Mouse (Mus musculus): ENCODE measurements around the gene Adal. TPM values are rescaled to one million over a fixed set of nuclear protein-coding genes. Genes with fewer than 3 reads are reported as not detected.

Adal gene
- 34.4 TPM for polyA plus RNA-seq (2014; fragmentation: Illumina TruSeq; extraction: RNeasy Lipid Tissue Mini Kit (QIAGEN cat#74804); ENCODE audit: low read depth, low replicate concordance)

GRCm38 (mm10) chr2:121140018-121140882, at the start of gene Adal, which contains the start of gene Lcmt2:
Gene Adal, plus strand, starts transcription at chr2:121140428.
Gene Lcmt2, minus strand, starts transcription at chr2:121140653.

GRCm38 (mm10) chr2:121109695-121110094, 30.5 kb upstream of the Adal start, which contains the start of gene Tgm7:
Gene Tgm7, minus strand, starts transcription at chr2:121109795.

GRCm38 (mm10) chr2:121170481-121170971, 30.3 kb downstream of the Adal start, which contains the start of gene Tubgcp4:
Gene Tubgcp4, plus strand, starts transcription at chr2:121170654.

DNA sequence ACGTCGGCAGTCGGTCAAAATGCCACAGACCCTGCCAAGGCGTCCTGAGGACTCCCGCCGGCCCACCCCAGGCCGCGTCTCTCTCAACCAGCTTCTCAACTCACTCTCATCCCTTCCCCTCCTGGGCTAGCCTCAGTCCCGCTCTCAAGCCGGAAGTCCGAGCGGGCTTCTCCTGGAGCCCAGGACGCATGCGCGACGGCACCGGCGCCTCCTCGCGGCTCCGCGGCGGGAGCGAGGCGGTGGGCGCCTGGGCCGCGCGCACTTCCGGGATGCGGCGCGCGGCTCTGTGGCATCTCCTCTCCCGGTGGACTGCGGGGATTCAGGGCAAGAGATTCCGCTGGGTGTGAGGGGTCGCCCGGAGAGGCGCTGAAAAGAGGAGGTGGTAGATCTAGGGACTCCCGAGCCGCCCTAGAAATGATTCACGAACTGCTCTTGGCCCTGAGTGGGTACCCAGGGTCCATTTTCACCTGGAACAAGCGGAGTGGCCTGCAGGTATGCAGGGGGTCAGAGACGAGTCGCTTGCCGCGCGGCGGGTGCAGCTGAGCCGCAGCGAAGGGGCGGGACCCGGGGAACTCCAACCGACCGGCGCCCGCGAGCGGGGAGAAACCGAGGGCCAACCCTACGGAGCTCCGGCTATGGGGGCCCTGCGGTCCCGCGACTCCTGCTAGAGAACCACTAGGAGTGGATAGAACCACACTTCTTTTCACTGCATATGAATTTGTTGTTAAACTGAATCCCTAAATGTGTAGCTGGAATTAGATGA, 30.9 kb downstream of the Adal start, which contains the start of gene Zscan29:
TSS of gene Zscan29 (minus strand) at position 146 of the 763 bp plus-strand sequence.

Other genes with a start within 250 kb of the Adal start
- gene Ubr1, start 169.7 kb upstream of the Adal start, polyA plus RNA-seq (2014; fragmentation: Illumina TruSeq; extraction: RNeasy Lipid Tissue Mini Kit (QIAGEN cat#74804); ENCODE audit: low read depth, low replicate concordance), result 37.2 TPM
- 42.8 TPM for gene Tmem62, start 163.4 kb upstream of the Adal start, polyA plus RNA-seq (2014; fragmentation: Illumina TruSeq; extraction: RNeasy Lipid Tissue Mini Kit (QIAGEN cat#74804); ENCODE audit: low read depth, low replicate concordance)
- gene Ccndbp1, start 132.0 kb upstream of the Adal start, polyA plus RNA-seq (2014; fragmentation: Illumina TruSeq; extraction: RNeasy Lipid Tissue Mini Kit (QIAGEN cat#74804); ENCODE audit: low read depth, low replicate concordance), result 57.0 TPM
- gene Epb42, start 103.4 kb upstream of the Adal start, polyA plus RNA-seq (2014; fragmentation: Illumina TruSeq; extraction: RNeasy Lipid Tissue Mini Kit (QIAGEN cat#74804); ENCODE audit: low read depth, low replicate concordance), result 1.9 TPM
- not detected for gene Tgm5, start 54.6 kb upstream of the Adal start, polyA plus RNA-seq (2014; fragmentation: Illumina TruSeq; extraction: RNeasy Lipid Tissue Mini Kit (QIAGEN cat#74804); ENCODE audit: low read depth, low replicate concordance)
- not detected for gene Tgm7, start 30.6 kb upstream of the Adal start, polyA plus RNA-seq (2014; fragmentation: Illumina TruSeq; extraction: RNeasy Lipid Tissue Mini Kit (QIAGEN cat#74804); ENCODE audit: low read depth, low replicate concordance)
- gene Lcmt2, start 225 bp downstream of the Adal start, polyA plus RNA-seq (2014; fragmentation: Illumina TruSeq; extraction: RNeasy Lipid Tissue Mini Kit (QIAGEN cat#74804); ENCODE audit: low read depth, low replicate concordance), result 5.6 TPM
- 49.1 TPM for gene Tubgcp4, start 30.2 kb downstream of the Adal start, polyA plus RNA-seq (2014; fragmentation: Illumina TruSeq; extraction: RNeasy Lipid Tissue Mini Kit (QIAGEN cat#74804); ENCODE audit: low read depth, low replicate concordance)
- 32.5 TPM for gene Zscan29, start 30.7 kb downstream of the Adal start, polyA plus RNA-seq (2014; fragmentation: Illumina TruSeq; extraction: RNeasy Lipid Tissue Mini Kit (QIAGEN cat#74804); ENCODE audit: low read depth, low replicate concordance)
- 7.5 TPM for gene Trp53bp1, start 131.0 kb downstream of the Adal start, polyA plus RNA-seq (2014; fragmentation: Illumina TruSeq; extraction: RNeasy Lipid Tissue Mini Kit (QIAGEN cat#74804); ENCODE audit: low read depth, low replicate concordance)
- 0.08 TPM for gene Map1a, start 149.2 kb downstream of the Adal start, polyA plus RNA-seq (2014; fragmentation: Illumina TruSeq; extraction: RNeasy Lipid Tissue Mini Kit (QIAGEN cat#74804); ENCODE audit: low read depth, low replicate concordance)
- 14.8 TPM for gene Ppip5k1, start 215.0 kb downstream of the Adal start, polyA plus RNA-seq (2014; fragmentation: Illumina TruSeq; extraction: RNeasy Lipid Tissue Mini Kit (QIAGEN cat#74804); ENCODE audit: low read depth, low replicate concordance)
- 14.6 TPM for gene Ckmt1, start 217.3 kb downstream of the Adal start, polyA plus RNA-seq (2014; fragmentation: Illumina TruSeq; extraction: RNeasy Lipid Tissue Mini Kit (QIAGEN cat#74804); ENCODE audit: low read depth, low replicate concordance)
- gene Strc, start 246.7 kb downstream of the Adal start, polyA plus RNA-seq (2014; fragmentation: Illumina TruSeq; extraction: RNeasy Lipid Tissue Mini Kit (QIAGEN cat#74804); ENCODE audit: low read depth, low replicate concordance), result not detected

Data from kidney, adult 10 weeks (tissue).